In genomic region chr12:28667287-28667686, GRCm38 (mm10) we compare ENCODE assay signal across 18 mouse cellular contexts. TPM values are rescaled to one million over a fixed set of nuclear protein-coding genes. Genes with fewer than 3 reads are reported as not detected.
DNase-seq lines count a peak whose midpoint lies in the region; ATAC-seq and TF ChIP-seq lines count a peak whose summit lies in the region.
"Had no signal": no experiment of that assay in that cellular context is flagged by ENCODE, and none has a peak within 500 bp of the region (broad histone marks: within the 10 kb centered on the region; RNA-seq: fewer than 3 reads in every experiment).

No protein-coding gene starts in this region.

- H3K9me3 ChIP-seq in liver, embryonic 12.5 days (replicated peaks): no peaks in the 10 kb centered on the region
- H3K9me3 ChIP-seq in liver, embryonic 11.5 days (ENCODE audit: control insufficient read depth, low read length): no peaks in the 10 kb centered on the region
- no peaks in the 10 kb centered on the region for H3K9me3 ChIP-seq in intestine, embryonic 15.5 days
- H3K9me3 ChIP-seq in lung, embryonic 14.5 days (ENCODE audit: low read depth, low read length): no peaks in the 10 kb centered on the region
- no peaks in the 10 kb centered on the region for H3K9me3 ChIP-seq in stomach, embryonic 14.5 days (ENCODE audit: control insufficient read depth, low read depth, low read length)
- H3K9me3 ChIP-seq: limb, embryonic 12.5 days had no signal

- no peak overlapping the region for H3K9ac ChIP-seq in liver, embryonic 12.5 days
- no peak overlapping the region for H3K9ac ChIP-seq in liver, embryonic 11.5 days (ENCODE audit: low read depth, low read length)
- no peak overlapping the region for H3K9ac ChIP-seq in intestine, embryonic 15.5 days
- no peak overlapping the region; the same call in 1 of the 2 replicates for H3K9ac ChIP-seq in lung, embryonic 14.5 days
- 0 out of 2 replicates have a peak overlapping the region, but pooled peaks have one; percentile 10 for H3K9ac ChIP-seq in stomach, embryonic 14.5 days (replicated peaks; ENCODE audit: low read depth, low read length)
- H3K9ac ChIP-seq: limb, embryonic 12.5 days had no signal

- no peaks in the 10 kb centered on the region for H3K36me3 ChIP-seq in liver, embryonic 12.5 days
- H3K36me3 ChIP-seq in liver, embryonic 11.5 days (ENCODE audit: control insufficient read depth, insufficient read depth, low read length): no peaks in the 10 kb centered on the region
- no peaks in the 10 kb centered on the region for H3K36me3 ChIP-seq in intestine, embryonic 15.5 days
- H3K36me3 ChIP-seq in lung, embryonic 14.5 days (ENCODE audit: insufficient read depth): no peaks in the 10 kb centered on the region
- no peaks in the 10 kb centered on the region for H3K36me3 ChIP-seq in stomach, embryonic 14.5 days (ENCODE audit: control insufficient read depth, insufficient read depth, low read length)
- H3K36me3 ChIP-seq: limb, embryonic 12.5 days had no signal

- no peak for DNase-seq in liver, embryonic 11.5 days (ENCODE audit: low spot score)
- DNase-seq in lung, embryonic 14.5 days: peak; percentile 65
- DNase-seq in right cerebral cortex, postnatal 14 days: no peak
- no peak for DNase-seq in adrenal gland, postnatal 10 days
- DNase-seq: adrenal gland, postnatal 36 days; embryo, embryonic 11 days; gastrocnemius, postnatal 10 days; heart, adult 2 months; heart, postnatal 36 days; retina, postnatal 1 day; thymus, postnatal 25 days had no signal

- ATAC-seq in liver, embryonic 12.5 days: peak; percentile 24; the same call in 1 of the 2 replicates
- ATAC-seq in liver, embryonic 11.5 days (replicated peaks; ENCODE audit: low FRiP score): no peak
- 0 out of 2 replicates have a peak, but pooled peaks have one; percentile 49 for ATAC-seq in intestine, embryonic 15.5 days
- peak; percentile 67; the same call in 1 of the 2 replicates for ATAC-seq in lung, embryonic 14.5 days (ENCODE audit: insufficient read depth)
- no peak for ATAC-seq in stomach, embryonic 14.5 days (ENCODE audit: insufficient number of reproducible peaks, insufficient read depth, low FRiP score, low read depth)
- ATAC-seq: CD4-positive, CD25-positive, alpha-beta regulatory T cell, adult 4 months; inflammation-experienced regulatory T-cells, adult 6 months had no signal

- no peak for TF ChIP-seq CTCF in lung, embryonic 14.5 days (IDR thresholded peaks at IDR 0.05; ENCODE audit: low read depth)

- no peaks in the 10 kb centered on the region for H3K27me3 ChIP-seq in liver, embryonic 12.5 days (replicated peaks)
- no peaks in the 10 kb centered on the region for H3K27me3 ChIP-seq in liver, embryonic 11.5 days (replicated peaks; ENCODE audit: control insufficient read depth, insufficient read depth, low read length)
- no peaks in the 10 kb centered on the region for H3K27me3 ChIP-seq in intestine, embryonic 15.5 days (replicated peaks)
- H3K27me3 ChIP-seq in lung, embryonic 14.5 days (ENCODE audit: insufficient read depth, low read length): no peaks in the 10 kb centered on the region
- no peaks in the 10 kb centered on the region for H3K27me3 ChIP-seq in stomach, embryonic 14.5 days (ENCODE audit: control insufficient read depth, insufficient read depth, low read length)
- H3K27me3 ChIP-seq: limb, embryonic 12.5 days had no signal

- H3K4me1 ChIP-seq in liver, embryonic 12.5 days: peaks cover 13% of the 10 kb centered on the region
- peaks cover 3% of the 10 kb centered on the region; the same call in 1 of the 2 replicates for H3K4me1 ChIP-seq in liver, embryonic 11.5 days (replicated peaks; ENCODE audit: control insufficient read depth, insufficient read depth, low read length)
- H3K4me1 ChIP-seq in intestine, embryonic 15.5 days (replicated peaks): 0 out of 2 replicates have a peak, but pooled peaks cover 4% of the 10 kb centered on the region
- H3K4me1 ChIP-seq in lung, embryonic 14.5 days (ENCODE audit: insufficient read depth): peaks cover 9% of the 10 kb centered on the region; the same call in 1 of the 2 replicates
- peaks cover 14% of the 10 kb centered on the region for H3K4me1 ChIP-seq in stomach, embryonic 14.5 days (ENCODE audit: control insufficient read depth, insufficient read depth, low read length)
- H3K4me1 ChIP-seq: limb, embryonic 12.5 days had no signal

- H3K27ac ChIP-seq in liver, embryonic 12.5 days: no peak overlapping the region
- H3K27ac ChIP-seq in liver, embryonic 11.5 days (ENCODE audit: low read depth, low read length): no peak overlapping the region
- no peak overlapping the region for H3K27ac ChIP-seq in intestine, embryonic 15.5 days
- H3K27ac ChIP-seq in lung, embryonic 14.5 days (ENCODE audit: low read depth): no peak overlapping the region
- no peak overlapping the region for H3K27ac ChIP-seq in stomach, embryonic 14.5 days (ENCODE audit: low read length)
- H3K27ac ChIP-seq: heart, adult 2 months; left cerebral cortex, adult 2 months; limb, embryonic 12.5 days had no signal

- 25% methylated on average over 8 of the region's 8 CpGs for WGBS in liver, embryonic 12.5 days (ENCODE audit: insufficient replicate concordance)
- WGBS in liver, embryonic 11.5 days: 26% methylated on average over 8 of the region's 8 CpGs
- WGBS in intestine, embryonic 15.5 days: 9% methylated on average over 8 of the region's 8 CpGs
- WGBS in lung, embryonic 14.5 days: 5% methylated on average over 8 of the region's 8 CpGs
- WGBS in stomach, embryonic 14.5 days: 7% methylated on average over 8 of the region's 8 CpGs

- no peak overlapping the region for H3K4me3 ChIP-seq in liver, embryonic 12.5 days
- no peak overlapping the region for H3K4me3 ChIP-seq in liver, embryonic 11.5 days (ENCODE audit: low read depth, low read length)
- H3K4me3 ChIP-seq in intestine, embryonic 15.5 days (replicated peaks): no peak overlapping the region
- no peak overlapping the region for H3K4me3 ChIP-seq in lung, embryonic 14.5 days (ENCODE audit: low read depth, low read length)
- H3K4me3 ChIP-seq in stomach, embryonic 14.5 days (ENCODE audit: low read depth, low read length): no peak overlapping the region
- H3K4me3 ChIP-seq: heart, adult 2 months; left cerebral cortex, adult 2 months; limb, embryonic 12.5 days had no signal

- 0 out of 2 replicates have a peak overlapping the region, but pooled peaks have one; percentile 4 for H3K4me2 ChIP-seq in liver, embryonic 12.5 days
- no peak overlapping the region for H3K4me2 ChIP-seq in liver, embryonic 11.5 days
- H3K4me2 ChIP-seq in intestine, embryonic 15.5 days (replicated peaks): no peak overlapping the region
- H3K4me2 ChIP-seq in lung, embryonic 14.5 days: no peak overlapping the region; the same call in 1 of the 2 replicates
- no peak overlapping the region for H3K4me2 ChIP-seq in stomach, embryonic 14.5 days (replicated peaks; ENCODE audit: low read depth, low read length)
- H3K4me2 ChIP-seq: limb, embryonic 12.5 days had no signal

RNA-seq across cellular contexts. Expression of gene Adi1, which starts 7.7 kb away (rescaled TPM):
- 53.8 and 55.4 TPM in 2 replicates for polyA plus RNA-seq in liver, embryonic 12.5 days (2016; fragmentation: Nextera tagmentation; extraction: Ambion mirVana)
- polyA plus RNA-seq in liver, embryonic 11.5 days (2014; fragmentation: Nextera tagmentation; extraction: Ambion mirVana): 80.0 and 91.4 TPM in 2 replicates
- polyA plus RNA-seq in intestine, embryonic 15.5 days (2015; fragmentation: Nextera tagmentation; extraction: Ambion mirVana): 89.4 and 92.1 TPM in 2 replicates
- 80.8 and 83.7 TPM in 2 replicates for polyA plus RNA-seq in lung, embryonic 14.5 days (2014; fragmentation: Nextera tagmentation; extraction: Ambion mirVana)
- polyA plus RNA-seq in stomach, embryonic 14.5 days (2014; fragmentation: Nextera tagmentation; extraction: Ambion mirVana): 78.2 and 79.1 TPM in 2 replicates
- total RNA-seq in adrenal gland, postnatal 10 days (2021): 10 to 100 TPM; 55.4 to 62.9 TPM

RNA-seq across cellular contexts. Expression of gene Rnaseh1, which starts 17.9 kb away (rescaled TPM):
- 17.9 and 19.2 TPM in 2 replicates for polyA plus RNA-seq in liver, embryonic 12.5 days (2016; fragmentation: Nextera tagmentation; extraction: Ambion mirVana)
- 28.7 and 30.8 TPM in 2 replicates for polyA plus RNA-seq in liver, embryonic 11.5 days (2014; fragmentation: Nextera tagmentation; extraction: Ambion mirVana)
- polyA plus RNA-seq in intestine, embryonic 15.5 days (2015; fragmentation: Nextera tagmentation; extraction: Ambion mirVana): 26.1 and 27.9 TPM in 2 replicates
- polyA plus RNA-seq in lung, embryonic 14.5 days (2014; fragmentation: Nextera tagmentation; extraction: Ambion mirVana): 30.0 and 32.8 TPM in 2 replicates
- 29.1 and 29.8 TPM in 2 replicates for polyA plus RNA-seq in stomach, embryonic 14.5 days (2014; fragmentation: Nextera tagmentation; extraction: Ambion mirVana)
- 10 to 100 TPM; 12.4 to 12.7 TPM for total RNA-seq in adrenal gland, postnatal 10 days (2021)

RNA-seq across cellular contexts. Expression of gene Rps7, which starts 31.5 kb away (rescaled TPM):
- 751 and 752 TPM in 2 replicates for polyA plus RNA-seq in liver, embryonic 12.5 days (2016; fragmentation: Nextera tagmentation; extraction: Ambion mirVana)
- polyA plus RNA-seq in liver, embryonic 11.5 days (2014; fragmentation: Nextera tagmentation; extraction: Ambion mirVana): 1,023 and 1,028 TPM in 2 replicates
- 676 and 798 TPM in 2 replicates for polyA plus RNA-seq in intestine, embryonic 15.5 days (2015; fragmentation: Nextera tagmentation; extraction: Ambion mirVana)
- 950 and 1,052 TPM in 2 replicates for polyA plus RNA-seq in lung, embryonic 14.5 days (2014; fragmentation: Nextera tagmentation; extraction: Ambion mirVana)
- 1,014 and 1,021 TPM in 2 replicates for polyA plus RNA-seq in stomach, embryonic 14.5 days (2014; fragmentation: Nextera tagmentation; extraction: Ambion mirVana)
- 100 to 1,000 TPM; 512 to 544 TPM for total RNA-seq in adrenal gland, postnatal 10 days (2021)

RNA-seq across cellular contexts. Expression of gene Colec11, which starts 44.1 kb away (rescaled TPM):
- 17.3 and 18.0 TPM in 2 replicates for polyA plus RNA-seq in liver, embryonic 12.5 days (2016; fragmentation: Nextera tagmentation; extraction: Ambion mirVana)
- 24.2 and 24.3 TPM in 2 replicates for polyA plus RNA-seq in liver, embryonic 11.5 days (2014; fragmentation: Nextera tagmentation; extraction: Ambion mirVana)
- polyA plus RNA-seq in intestine, embryonic 15.5 days (2015; fragmentation: Nextera tagmentation; extraction: Ambion mirVana): 1.6 and 1.8 TPM in 2 replicates
- polyA plus RNA-seq in lung, embryonic 14.5 days (2014; fragmentation: Nextera tagmentation; extraction: Ambion mirVana): 2.6 and 3.4 TPM in 2 replicates
- polyA plus RNA-seq in stomach, embryonic 14.5 days (2014; fragmentation: Nextera tagmentation; extraction: Ambion mirVana): 0.70 and 1.2 TPM in 2 replicates
- total RNA-seq in adrenal gland, postnatal 10 days (2021): 10 to 100 TPM in 1 of 2 experiments, 1 to 10 TPM in 1; 7.5 to 12.7 TPM
- polyA plus RNA-seq: CD4-positive, CD25-positive, alpha-beta regulatory T cell, adult 4 months; limb, embryonic 12.5 days had no signal

Comparison
In these comparisons a context has a peak if more than half of its experiments do, and no peak if none do; other contexts are left out.
1. ATAC-seq: peak in liver, embryonic 12.5 days (single experiment), intestine, embryonic 15.5 days (single experiment) and lung, embryonic 14.5 days (single experiment); none in liver, embryonic 11.5 days (single experiment) and stomach, embryonic 14.5 days (single experiment).